Mouse (Mus musculus) retina, adult 2 months (tissue): Measurements from ENCODE around the gene Cript.
"Not testable (repeated sequence)": the region's sequence is repeated elsewhere in the genome, so short reads cannot be mapped to it uniquely, and the experiment has no call there.

Experiments used
- DNase-seq: peaks from one replicate; pipeline ENCODE4 v3.0.0-alpha.2; 2012; ENCODE audit warnings: low read depth, low spot score

Gene Cript

GRCm38 (mm10) chr17:87049696-87050095 lies 24.3 kb downstream of the Cript start:
- no peak for DNase-seq

- DNase-seq, result no peak
These were observed 25.3 kb downstream of the Cript start for GRCm38 (mm10) chr17:87050469-87051175.

GRCm38 (mm10) chr17:87051652-87052051 lies 26.3 kb downstream of the Cript start:
- no peak for DNase-seq

GRCm38 (mm10) chr17:87052432-87052831 lies 27.1 kb downstream of the Cript start:
- DNase-seq, result no peak

GRCm38 (mm10) chr17:87053921-87054320 lies 28.6 kb downstream of the Cript start:
- DNase-seq, result no peak

GRCm38 (mm10) chr17:87055051-87055459 lies 29.7 kb downstream of the Cript start:
- DNase-seq, result peak; percentile 57

- no peak for DNase-seq
These were observed 30.3 kb downstream of the Cript start for GRCm38 (mm10) chr17:87055663-87056062.

GRCm38 (mm10) chr17:87056761-87057160 lies 31.4 kb downstream of the Cript start:
- no peak for DNase-seq

- no peak for DNase-seq
These were observed 32.3 kb downstream of the Cript start for GRCm38 (mm10) chr17:87057486-87058266.

- no peak for DNase-seq
These were observed 37.3 kb downstream of the Cript start for GRCm38 (mm10) chr17:87062639-87063038.

- DNase-seq, result no peak
These were observed 38.1 kb downstream of the Cript start for GRCm38 (mm10) chr17:87063461-87063860.

GRCm38 (mm10) chr17:87063969-87064368 lies 38.6 kb downstream of the Cript start:
- DNase-seq, result no peak

- no peak for DNase-seq
These were observed 43.6 kb downstream of the Cript start for GRCm38 (mm10) chr17:87068997-87069396.

- DNase-seq, result not testable (repeated sequence)
These were observed 46.8 kb downstream of the Cript start for GRCm38 (mm10) chr17:87072183-87072582.

GRCm38 (mm10) chr17:87072766-87073440 lies 47.6 kb downstream of the Cript start:
- no peak for DNase-seq

- no peak for DNase-seq
These were observed 48.1 kb downstream of the Cript start for GRCm38 (mm10) chr17:87073470-87073869.

- not testable (repeated sequence) for DNase-seq
These were observed 52.9 kb downstream of the Cript start for GRCm38 (mm10) chr17:87078217-87078616.

- DNase-seq, result no peak
These were observed 55.4 kb downstream of the Cript start for GRCm38 (mm10) chr17:87080724-87081123.

- DNase-seq, result no peak
These were observed 57.2 kb downstream of the Cript start for GRCm38 (mm10) chr17:87082547-87082946.

GRCm38 (mm10) chr17:87083671-87084070 lies 58.3 kb downstream of the Cript start:
- no peak for DNase-seq
